Mouse (Mus musculus) 416B (cell line): ENCODE data around the gene Npcd.

Experiments used
- DNase-seq: peaks from one replicate; pipeline ENCODE4 v3.0.0; 2011; ENCODE audit warnings: low read depth

Gene Npcd

DNA sequence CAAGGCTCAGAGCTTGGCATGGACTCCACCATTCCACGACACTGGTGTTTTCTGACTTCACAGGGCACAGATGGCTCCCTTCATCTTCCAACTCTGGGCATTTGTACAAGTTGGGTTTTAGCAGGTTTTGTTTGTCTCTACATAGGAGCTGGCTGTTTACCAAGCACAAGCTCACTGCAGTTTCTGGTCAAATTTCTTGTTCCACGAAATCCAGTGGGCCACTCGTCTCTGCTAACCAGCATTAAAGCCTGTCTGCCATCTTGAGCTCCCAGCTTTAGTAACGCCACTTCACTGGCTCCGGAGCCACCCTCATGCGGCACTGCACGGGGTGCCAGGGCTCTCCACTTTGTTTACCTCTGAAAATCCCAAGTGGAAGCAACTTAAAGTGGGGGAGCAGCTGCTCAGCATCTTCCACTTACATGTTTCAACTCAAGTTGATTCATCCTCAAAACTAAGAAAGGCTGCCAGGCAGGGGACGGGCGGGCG is 67.4 kb downstream of the Npcd start:
- DNase-seq: no peak

DNA sequence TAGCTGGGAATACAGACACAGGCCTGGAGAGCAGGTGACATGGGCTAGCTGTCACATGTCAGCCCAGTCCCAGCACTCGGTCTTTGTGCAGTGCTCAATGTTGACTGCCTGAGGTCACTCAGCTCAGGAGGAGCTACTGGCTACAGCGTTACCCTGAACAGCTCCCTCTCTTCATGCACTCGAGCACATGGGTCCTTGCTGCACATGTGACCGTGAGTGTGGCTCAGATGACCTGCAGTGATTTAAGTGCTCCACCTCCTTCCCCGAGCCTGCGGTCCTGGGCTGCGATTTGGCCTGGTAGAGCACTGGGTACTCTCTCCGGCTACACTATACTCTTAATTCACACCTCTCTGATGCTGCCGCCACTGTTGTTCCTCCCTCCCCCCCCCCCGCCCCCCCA is 67.9 kb downstream of the Npcd start:
- DNase-seq: no peak

DNA sequence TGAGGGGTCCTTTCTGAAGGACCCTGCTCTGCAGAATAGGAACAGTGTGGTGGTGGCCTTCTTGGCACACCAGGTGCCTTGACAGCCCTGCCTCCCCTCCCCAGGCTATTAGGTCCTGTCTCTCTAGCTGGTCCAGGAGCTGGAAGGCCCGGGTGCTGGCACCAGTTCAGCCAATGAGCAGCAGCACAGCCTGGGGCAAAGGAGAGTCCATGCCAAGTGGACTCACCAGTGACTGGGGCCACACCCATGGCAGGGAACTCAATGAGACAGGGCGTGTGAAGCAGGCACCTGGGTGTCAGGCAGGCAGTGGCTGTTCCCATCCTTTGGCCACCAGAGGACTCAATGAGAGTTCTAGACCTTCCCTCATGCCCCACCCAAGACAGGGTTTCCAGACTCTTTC is 68.7 kb downstream of the Npcd start:
- DNase-seq: no peak

DNA sequence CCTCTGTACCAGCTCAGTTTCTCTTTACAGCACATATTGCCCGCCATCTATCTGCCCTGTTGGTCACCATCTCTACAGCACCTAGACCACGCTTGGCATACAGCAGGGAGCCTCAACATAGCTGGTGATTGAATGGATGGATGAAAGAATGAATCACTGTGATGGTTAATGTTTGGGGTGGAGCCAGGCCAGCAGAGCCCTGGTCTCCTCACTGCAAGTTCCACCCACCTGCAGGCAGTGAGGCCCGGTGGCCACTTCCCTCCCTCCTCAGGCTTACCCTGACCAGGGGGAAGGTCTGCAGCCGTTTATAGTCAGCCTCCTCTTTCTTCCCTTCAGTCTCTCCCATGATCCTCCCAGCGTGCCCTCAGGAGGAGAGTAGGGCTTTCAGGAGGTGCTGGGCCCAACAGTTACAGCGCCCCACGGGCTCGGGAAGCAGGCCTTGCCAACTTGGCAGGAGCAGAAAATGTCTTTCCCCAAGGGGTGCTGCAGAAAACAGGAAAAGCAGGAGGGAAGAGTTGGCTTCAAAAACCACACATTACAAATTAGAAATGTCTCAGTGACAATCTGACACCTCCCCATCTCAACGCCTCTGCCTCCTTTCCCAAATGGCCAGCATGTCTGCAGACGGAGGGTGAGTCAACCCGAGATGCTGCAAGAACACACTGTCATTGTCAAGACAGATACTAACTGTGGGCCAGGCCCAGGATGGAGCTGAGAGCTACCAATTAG is 69.3 kb downstream of the Npcd start:
- DNase-seq: no peak

DNA sequence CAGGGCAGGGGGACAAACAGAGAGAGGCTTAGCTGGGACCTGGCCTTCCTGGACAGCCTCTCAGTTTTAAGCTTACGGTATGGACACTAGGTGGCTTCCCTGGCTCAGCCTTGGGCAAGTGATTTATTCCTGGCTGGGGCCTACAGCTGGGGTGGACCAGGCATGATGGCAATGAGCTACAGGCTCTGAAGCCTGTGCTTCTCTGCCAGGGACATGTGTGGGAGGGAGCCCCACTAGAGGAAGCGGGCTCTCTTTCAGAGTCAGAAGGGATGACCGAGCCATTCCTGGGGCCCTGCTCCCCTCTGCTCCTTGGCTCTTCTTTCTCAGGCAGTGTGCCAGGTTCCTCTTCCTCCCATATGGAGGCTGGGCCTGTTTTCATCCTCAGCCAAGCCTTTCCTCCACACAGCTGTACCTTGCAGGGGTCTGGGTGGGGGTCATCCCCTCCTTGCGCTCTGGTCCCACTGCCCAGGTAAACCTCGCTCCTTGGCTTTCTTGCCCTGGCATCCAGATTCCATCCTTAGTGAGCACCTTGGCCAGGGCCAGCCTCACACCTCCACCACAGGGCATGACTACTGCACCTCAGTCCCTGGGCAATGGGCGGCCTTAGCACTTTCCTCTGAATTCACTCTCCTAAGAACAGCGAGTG is 70.3 kb downstream of the Npcd start:
- DNase-seq: no peak

DNA sequence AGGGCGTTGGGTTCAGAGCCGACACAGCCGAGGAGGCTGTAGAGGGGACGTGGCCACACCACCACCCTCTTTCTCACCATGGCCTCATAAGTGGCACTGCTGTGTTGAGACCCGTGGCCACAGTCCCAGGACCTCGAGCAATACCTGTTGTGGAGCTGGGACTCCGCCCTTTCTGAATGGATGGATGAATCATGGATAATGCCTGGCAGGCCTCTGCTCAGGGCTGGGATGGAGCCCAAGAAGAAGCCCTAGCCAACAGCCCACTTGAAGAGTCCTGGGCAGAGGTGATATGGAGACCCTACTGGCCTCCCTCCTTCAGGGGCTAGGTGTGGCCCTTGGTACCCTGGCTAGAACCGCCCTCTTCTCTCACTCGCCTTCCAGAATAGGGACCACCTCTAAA is 71.0 kb downstream of the Npcd start:
- no peak for DNase-seq

DNA sequence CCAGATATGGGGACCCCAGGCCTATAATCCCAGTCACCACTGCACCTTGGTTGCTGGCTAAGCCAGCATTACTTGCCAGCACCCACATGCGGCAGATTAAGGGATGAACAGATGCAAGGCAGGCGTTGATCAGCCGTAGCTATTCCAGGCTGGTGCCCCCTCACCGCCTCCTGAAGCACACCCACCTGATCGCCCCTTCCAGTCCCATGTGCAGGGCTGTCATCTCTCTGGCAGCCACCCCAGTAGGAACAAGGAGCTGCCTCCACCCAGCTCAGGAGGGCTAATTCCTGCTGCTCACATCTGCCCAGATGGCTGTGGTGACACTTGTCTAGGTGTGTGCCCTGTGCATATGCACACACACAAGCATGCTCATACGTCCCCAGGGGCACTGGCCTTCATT is 73.1 kb downstream of the Npcd start:
- no peak for DNase-seq

DNA sequence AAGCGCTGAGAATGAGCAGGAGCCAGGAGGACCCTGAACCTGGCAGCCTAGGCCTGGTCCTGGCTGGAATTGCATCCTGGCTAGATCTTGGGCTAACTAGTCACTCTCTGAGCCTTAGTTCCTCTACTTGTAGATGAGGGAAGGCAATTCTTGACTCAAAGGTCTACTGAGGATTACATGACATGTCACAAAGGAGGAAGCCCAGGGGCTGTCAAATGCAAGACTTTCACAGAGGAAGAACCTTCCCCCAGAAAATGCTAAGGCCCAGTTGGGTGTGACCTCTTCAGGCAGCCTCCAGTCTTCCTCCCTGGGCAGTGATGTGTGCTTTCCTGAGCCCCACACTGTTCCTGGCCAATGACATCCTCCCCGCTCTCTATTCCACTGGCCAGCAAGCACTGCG is 76.9 kb downstream of the Npcd start:
- no peak for DNase-seq

DNA sequence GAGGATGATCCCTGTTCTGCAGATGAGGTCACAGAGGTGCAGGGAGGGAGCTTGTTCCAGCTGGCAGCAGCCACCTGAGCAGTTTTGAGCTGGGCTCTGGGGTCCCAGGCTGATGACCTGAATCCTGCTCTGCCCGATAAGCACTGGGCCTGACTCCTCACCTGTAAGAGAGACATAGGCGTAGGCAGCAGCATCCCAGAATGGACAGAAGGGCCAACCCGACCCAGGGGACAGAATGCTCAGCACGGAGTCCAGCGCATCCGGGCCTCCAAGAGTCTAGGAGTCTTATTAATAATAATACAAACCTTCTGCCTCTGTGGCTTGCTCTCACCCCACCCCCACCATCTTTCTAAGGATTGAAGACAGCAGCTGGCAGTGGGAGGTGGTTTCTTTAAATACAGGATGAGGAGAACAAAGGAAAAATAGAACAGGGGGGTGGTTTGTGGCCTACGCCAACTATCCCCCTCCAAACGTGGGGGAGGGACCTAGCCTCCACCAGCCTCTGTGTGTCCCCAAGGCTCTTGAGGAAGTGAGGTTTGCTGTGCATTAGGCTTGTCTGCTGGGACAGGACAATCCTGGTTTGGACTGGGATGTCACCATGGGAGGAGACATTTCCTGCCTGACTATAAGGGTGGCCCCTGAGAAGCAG is 77.9 kb downstream of the Npcd start:
- no peak for DNase-seq

DNA sequence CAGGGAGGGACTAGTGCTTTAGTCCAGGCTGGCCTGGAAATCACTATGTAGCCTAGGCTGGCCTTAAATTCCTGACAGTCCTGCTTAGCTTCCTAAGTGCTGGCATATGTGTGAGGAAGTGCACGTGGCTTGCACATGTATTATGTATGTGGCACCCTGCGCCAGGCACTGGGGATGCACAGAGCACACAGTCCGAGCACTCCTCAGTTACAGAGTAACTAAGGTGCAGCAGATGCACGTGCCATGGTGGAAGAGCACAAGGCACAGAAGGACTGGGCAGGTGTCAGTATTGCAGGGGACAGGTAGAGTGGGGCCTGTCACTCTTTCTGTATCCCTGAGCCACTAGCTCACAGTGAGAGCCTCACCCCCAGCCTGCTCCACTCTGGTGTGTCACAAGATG is 78.9 kb downstream of the Npcd start:
- no peak for DNase-seq

DNA sequence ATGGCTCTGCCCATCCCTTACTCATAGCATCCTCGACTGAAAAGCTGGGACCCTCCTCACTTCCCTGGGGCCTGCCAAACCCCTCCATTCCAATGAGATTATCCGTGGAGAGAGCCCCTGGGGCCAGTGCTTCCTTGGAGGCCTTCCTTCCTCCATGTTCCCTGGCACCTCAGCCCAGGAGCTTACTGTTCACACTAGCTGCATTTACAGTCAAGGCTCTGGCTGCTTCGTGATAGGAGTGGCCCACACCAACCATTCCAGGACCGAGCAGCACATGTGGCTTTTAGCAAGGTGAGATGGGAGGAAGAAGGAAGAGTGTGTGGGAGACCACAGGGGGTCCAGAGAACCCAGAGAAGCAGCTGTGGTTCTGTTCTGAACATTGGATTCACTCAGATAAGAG is 80.2 kb downstream of the Npcd start:
- no peak for DNase-seq

DNA sequence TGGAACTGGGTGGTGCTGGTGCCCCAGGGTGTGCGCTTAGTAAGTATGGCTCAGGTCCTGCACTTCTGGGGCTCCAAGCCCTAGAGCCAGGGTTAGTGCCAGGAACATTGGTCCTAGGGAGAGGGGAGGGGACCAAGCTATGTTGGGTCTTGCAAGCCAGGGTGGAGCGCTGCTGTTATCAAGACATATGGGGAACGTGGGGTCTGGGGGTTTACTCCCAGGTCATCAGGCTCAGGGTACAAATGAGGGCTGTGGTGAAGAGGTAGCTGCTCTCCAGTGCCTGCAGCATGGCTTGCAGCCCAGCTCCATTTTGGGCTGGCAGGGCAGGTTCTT is 80.7 kb downstream of the Npcd start:
- DNase-seq: no peak

DNA sequence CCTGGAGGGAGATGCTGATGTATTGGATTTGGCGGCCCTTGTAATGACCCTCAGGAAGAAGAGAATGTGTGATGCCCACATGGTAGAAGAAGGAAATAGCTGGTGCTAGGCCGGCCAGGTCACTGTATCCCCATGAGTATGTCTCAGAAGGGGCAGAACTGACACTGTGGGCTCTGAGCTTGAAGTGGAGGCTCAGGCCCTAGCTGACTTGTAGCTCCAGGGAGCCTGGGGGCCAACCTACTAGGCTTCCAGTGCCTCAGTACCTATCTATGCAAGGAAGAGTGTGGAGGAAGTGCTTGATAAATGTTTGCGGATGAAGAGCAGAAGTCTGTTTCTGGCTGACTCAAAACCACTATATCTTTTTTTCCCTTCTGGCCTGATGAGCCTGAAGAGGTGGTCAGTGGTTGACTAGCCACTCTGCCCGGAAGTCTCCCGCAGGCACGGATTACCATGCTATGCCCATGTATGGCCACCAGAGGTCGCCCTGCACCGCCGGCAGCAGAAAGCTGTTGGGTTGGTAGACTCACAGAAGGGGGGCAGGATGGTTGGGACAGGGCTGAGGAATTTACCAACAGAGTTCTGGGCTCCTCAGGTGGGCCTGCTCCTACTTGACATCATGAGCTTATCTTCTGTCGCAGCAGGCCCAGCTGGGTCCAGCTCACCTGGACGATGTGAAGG is 81.2 kb downstream of the Npcd start:
- DNase-seq: peak; percentile 82

DNA sequence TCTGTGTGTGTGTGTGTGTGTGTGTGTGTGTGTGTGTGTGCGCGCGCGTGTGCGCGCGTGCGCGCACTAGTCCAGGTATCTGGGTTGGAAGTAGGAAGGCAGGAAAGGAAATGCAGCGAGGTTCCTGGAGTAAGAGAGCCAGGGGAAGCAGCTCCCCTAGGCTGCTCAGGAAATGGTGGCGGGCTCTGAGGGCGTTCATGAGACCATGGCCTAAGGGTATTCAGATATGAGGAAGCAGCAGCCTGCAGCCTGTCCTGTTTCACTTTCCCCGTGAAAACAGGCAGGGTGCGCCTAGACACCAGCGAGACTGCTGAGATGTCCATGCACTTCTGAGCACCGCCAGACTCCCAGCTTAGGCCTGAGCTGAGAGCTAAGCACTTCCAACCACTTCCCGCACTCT is 82.3 kb downstream of the Npcd start:
- peak; percentile 18 for DNase-seq

DNA sequence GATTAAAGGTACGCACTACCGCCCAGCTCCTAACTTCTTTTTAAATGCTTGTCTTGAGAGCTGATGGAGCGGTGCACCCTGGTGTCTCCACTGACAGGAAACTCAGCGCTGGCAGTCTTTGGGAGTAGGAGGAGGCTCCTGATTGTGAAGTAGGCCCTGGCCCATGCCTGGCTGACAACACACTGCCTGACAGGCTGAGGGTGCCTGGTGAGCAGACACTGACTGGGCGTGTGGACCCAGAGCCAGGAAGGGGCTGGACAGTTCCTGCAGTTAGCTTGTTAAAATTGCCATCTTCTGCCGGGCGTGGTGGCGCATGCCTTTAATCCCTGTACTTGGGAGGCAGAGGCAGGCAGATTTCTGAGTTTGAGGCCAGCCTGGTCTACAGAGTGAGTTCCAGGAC is 83.8 kb downstream of the Npcd start:
- DNase-seq: no peak

DNA sequence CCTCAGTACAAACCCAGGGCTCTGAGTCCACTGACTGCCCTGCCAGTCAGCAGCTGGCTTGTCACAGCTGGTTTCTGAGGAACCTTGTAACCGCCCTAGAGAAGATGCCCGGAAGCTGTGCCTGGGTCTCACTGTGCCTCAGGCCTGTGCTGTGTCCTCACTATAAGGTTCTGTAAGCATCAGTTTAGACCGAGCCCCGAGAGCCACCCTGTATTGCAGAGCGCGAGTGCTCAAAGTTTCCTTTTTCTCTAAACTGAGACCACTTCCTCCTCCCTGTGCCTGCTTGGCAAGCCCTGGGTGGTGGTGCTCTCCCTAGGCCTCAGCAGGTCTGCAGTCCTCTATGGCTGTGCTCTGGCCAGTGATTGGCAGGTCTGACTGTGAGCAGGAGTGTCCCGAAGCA is 84.9 kb downstream of the Npcd start:
- no peak for DNase-seq

DNA sequence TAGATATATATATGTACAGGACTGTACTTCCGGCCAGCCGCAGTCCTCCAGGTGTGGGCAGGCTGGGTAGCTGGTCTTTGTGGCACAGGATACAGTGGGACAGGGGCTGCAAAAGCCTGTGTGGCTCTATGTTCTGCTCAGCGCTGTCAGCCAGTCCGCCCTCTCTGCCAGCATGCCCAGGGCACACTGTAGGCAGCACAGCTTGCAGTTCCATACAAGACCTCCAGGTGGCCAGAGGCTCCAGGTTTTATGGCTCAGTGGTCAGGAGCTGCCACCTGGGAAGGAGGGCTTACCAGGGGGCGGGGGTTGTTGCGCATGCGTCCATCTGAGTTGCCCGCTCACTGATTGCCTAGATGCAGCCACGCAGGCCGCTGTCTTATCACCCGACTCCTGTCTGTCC is 86.0 kb downstream of the Npcd start:
- DNase-seq: no peak

DNA sequence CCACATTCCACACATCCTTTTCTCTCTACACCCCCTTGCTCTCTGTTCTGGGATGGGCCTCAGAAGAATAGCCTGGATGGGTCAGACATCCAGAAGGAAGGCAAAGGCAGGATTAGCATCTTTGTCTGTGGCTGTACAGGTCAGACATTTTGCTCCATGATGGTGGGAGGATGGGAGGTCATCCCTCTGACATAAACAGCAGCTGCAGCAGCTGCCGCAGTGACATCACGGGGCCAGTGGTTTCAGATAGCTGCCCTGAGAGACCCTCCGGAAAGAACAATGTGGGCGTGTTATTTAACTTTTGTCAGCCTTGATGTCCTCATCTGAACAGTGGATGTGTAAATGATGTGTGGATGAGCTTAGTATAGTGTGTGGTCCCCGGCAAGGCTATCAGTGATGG is 88.2 kb downstream of the Npcd start:
- DNase-seq: no peak

DNA sequence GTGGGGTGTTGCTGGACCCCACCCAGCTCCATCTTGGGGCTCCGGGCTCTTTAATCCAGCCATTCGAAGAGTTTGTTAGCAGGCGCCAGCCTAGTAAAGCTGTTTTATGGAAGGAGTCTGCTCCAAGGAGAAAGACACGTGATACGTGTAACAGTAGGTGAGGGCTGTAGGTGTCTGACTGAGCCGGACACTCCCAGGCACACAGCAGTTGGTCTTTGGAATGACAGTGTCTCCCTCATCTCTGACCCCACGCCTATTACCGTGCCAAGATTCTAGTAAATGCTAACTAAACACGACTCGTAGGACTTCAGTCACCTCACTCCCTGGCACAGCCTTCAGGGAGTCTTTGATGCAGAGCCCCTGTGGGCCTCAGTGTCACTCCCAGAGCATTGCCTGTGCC is 88.7 kb downstream of the Npcd start:
- no peak for DNase-seq

DNA sequence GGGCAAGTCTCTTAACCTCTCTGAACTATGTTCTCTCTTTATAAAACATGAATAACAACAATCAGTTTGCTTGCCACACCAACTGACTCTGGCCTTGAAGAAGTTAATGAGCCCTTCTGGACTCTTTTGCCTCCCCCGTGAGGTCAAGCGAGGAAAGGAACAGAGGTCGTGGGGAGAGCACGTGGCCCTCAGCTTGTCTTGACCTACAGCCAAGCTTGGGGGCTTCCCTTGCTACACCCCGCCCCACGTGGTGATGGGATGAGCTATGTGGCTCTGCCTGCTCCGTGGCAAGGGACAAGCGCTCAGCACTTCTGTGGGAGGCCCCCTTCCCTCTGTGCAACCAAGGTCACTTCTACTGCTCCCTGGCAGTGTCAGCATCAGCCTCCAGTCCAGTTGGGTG is 89.3 kb downstream of the Npcd start:
- no peak for DNase-seq

DNA sequence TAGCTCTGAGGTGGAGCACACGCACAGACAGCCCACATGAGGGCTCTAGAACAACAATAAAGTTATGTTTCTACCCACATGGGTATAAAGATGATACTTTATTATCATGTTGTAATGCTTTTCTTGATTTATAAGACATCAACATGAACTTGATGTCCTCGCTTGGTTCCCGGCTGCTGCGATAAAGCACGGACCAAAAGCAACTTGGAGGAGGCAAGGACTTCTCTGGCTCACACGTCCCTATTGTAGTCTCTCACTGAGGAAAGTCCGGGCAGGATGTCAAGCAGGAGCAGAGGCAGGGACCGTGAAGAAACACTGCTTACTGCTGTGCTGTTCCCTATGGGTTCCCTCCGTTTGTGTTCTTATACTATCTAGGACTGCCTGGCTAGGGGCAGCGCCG is 90.0 kb downstream of the Npcd start:
- no peak for DNase-seq

DNA sequence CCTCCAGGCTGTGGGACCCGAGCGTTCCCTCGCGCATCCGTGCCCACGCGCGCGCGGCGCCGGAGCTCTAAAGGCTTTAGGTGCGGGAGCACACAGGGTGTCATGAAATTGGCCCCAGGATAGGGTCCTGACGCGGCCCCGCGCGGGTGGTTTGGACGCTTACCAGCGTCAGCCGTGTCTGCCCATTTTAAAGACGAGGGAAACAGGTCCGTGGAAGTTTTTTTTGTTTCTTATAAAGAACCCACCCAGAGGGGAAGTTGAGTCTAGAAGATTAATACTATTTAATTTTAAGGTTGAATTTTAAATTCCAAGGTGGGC is 91.4 kb downstream of the Npcd start:
- DNase-seq: no peak
